In the genomic region with DNA sequence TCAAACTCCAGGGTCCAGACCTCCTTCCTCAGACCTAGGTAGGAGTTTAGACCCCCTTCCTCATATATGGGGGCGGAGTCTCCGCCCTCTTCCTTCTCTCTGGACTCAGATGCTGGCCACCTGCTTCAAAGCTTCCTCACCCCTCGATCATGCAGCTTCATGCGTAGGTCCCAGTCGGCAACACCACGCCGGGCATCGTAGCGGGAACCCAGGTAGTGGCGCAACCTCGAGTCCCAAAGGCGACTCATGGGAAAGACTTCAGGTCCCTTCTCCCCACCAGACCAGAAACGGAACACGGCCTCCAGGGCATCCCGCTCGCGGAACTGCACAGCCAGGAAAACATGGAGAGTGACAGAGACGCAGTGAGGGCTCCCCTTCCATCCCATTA, we compare ENCODE assay signal across 8 mouse cellular contexts. TPM values are rescaled to one million over a fixed set of nuclear protein-coding genes. Genes with fewer than 3 reads are reported as not detected.
DNase-seq lines count a peak whose midpoint lies in the region; ATAC-seq and TF ChIP-seq lines count a peak whose summit lies in the region.

No protein-coding gene starts in this region.

- H3K36me3 ChIP-seq in heart, embryonic 12.5 days: no peaks in the 10 kb centered on the region
- H3K36me3 ChIP-seq in heart, adult 2 months (ENCODE audit: control insufficient read depth, insufficient read depth, low read length): no peaks in the 10 kb centered on the region
- no peaks in the 10 kb centered on the region for H3K36me3 ChIP-seq in hindbrain, embryonic 15.5 days
- no peaks in the 10 kb centered on the region for H3K36me3 ChIP-seq in midbrain, embryonic 12.5 days

- peak overlapping the region; percentile 69 for H3K4me2 ChIP-seq in heart, embryonic 12.5 days
- H3K4me2 ChIP-seq in hindbrain, embryonic 15.5 days: peak overlapping the region; percentile 72
- peak overlapping the region; percentile 54 for H3K4me2 ChIP-seq in midbrain, embryonic 12.5 days (replicated peaks)

- 49% methylated on average over 18 of the region's 18 CpGs for WGBS in heart, embryonic 12.5 days
- 55% methylated on average over 18 of the region's 18 CpGs for WGBS in heart, adult 2 months
- 51% methylated on average over 18 of the region's 18 CpGs for WGBS in bone marrow, adult 2 months
- 44% methylated on average over 18 of the region's 18 CpGs for WGBS in hindbrain, embryonic 15.5 days
- WGBS in midbrain, embryonic 12.5 days: 46% methylated on average over 18 of the region's 18 CpGs

- no peak for DNase-seq in heart, adult 2 months
- no peak for DNase-seq in right cerebral cortex, postnatal 14 days
- no peak for DNase-seq in kidney, postnatal 36 days
- DNase-seq in c-Kit-positive CD71-positive TER-119-positive erythroid progenitor cells, embryonic 14.5 days (ENCODE audit: low spot score): no peak

- ATAC-seq in heart, embryonic 12.5 days (ENCODE audit: insufficient number of reproducible peaks, low FRiP score): no peak
- 0 out of 2 replicates have a peak, but pooled peaks have one; percentile 1 for ATAC-seq in hindbrain, embryonic 15.5 days (ENCODE audit: low FRiP score, low read depth)
- 0 out of 2 replicates have a peak, but pooled peaks have one; percentile 13 for ATAC-seq in midbrain, embryonic 12.5 days (ENCODE audit: low FRiP score, low read depth)

- peaks cover 33% of the 10 kb centered on the region for H3K4me1 ChIP-seq in heart, embryonic 12.5 days (replicated peaks)
- H3K4me1 ChIP-seq in heart, adult 2 months (ENCODE audit: control insufficient read depth, insufficient read depth, low read length): peaks cover 2% of the 10 kb centered on the region; the same call in 1 of the 2 replicates
- no peaks in the 10 kb centered on the region; the same call in 1 of the 2 replicates for H3K4me1 ChIP-seq in bone marrow, adult 2 months (ENCODE audit: control insufficient read depth, insufficient read depth, low read length)
- H3K4me1 ChIP-seq in hindbrain, embryonic 15.5 days (replicated peaks): peaks cover 18% of the 10 kb centered on the region
- H3K4me1 ChIP-seq in midbrain, embryonic 12.5 days: peaks cover 24% of the 10 kb centered on the region

- no peak overlapping the region for H3K27ac ChIP-seq in heart, embryonic 12.5 days (ENCODE audit: poor library complexity, severe bottlenecking)
- H3K27ac ChIP-seq in heart, adult 2 months: no peak overlapping the region
- H3K27ac ChIP-seq in bone marrow, adult 2 months (ENCODE audit: control insufficient read depth, insufficient read depth, low read depth, low read length, poor library complexity): no peak overlapping the region
- H3K27ac ChIP-seq in hindbrain, embryonic 15.5 days (replicated peaks): no peak overlapping the region
- no peak overlapping the region for H3K27ac ChIP-seq in midbrain, embryonic 12.5 days (replicated peaks)

- H3K9me3 ChIP-seq in heart, embryonic 12.5 days (replicated peaks): no peaks in the 10 kb centered on the region
- H3K9me3 ChIP-seq in hindbrain, embryonic 15.5 days: no peaks in the 10 kb centered on the region
- no peaks in the 10 kb centered on the region for H3K9me3 ChIP-seq in midbrain, embryonic 12.5 days

- TF ChIP-seq POLR2A in heart, adult 2 months (IDR thresholded peaks at IDR 0.05; ENCODE audit: insufficient read depth, low read depth, low read length): no peak
- no peak for TF ChIP-seq POLR2A in bone marrow, adult 2 months (IDR thresholded peaks at IDR 0.05; ENCODE audit: borderline replicate concordance, control insufficient read depth, low read depth, low read length)

- no peak for TF ChIP-seq EP300 in heart, adult 2 months (IDR thresholded peaks at IDR 0.05; ENCODE audit: insufficient read depth, low read depth, low read length)

- 0 out of 2 replicates have a peak overlapping the region, but pooled peaks have one; percentile 38 for H3K4me3 ChIP-seq in heart, embryonic 12.5 days
- no peak overlapping the region for H3K4me3 ChIP-seq in heart, adult 2 months
- H3K4me3 ChIP-seq in bone marrow, adult 2 months (replicated peaks; ENCODE audit: control insufficient read depth, low read depth, low read length): peak overlapping the region; percentile 17
- H3K4me3 ChIP-seq in hindbrain, embryonic 15.5 days: peak overlapping the region; percentile 37
- no peak overlapping the region for H3K4me3 ChIP-seq in midbrain, embryonic 12.5 days

- intact Hi-C loops in heart, adult 2 months (cut with DNase I): no loop called here

- H3K9ac ChIP-seq in heart, embryonic 12.5 days: no peak overlapping the region
- H3K9ac ChIP-seq in heart, adult 2 months (ENCODE audit: low read depth, low read length): no peak overlapping the region
- no peak overlapping the region for H3K9ac ChIP-seq in hindbrain, embryonic 15.5 days
- H3K9ac ChIP-seq in midbrain, embryonic 12.5 days (replicated peaks): no peak overlapping the region

- H3K79me2 ChIP-seq in heart, adult 2 months (replicated peaks; ENCODE audit: control insufficient read depth, insufficient read depth, low read length): no peaks in the 10 kb centered on the region

- no peak for TF ChIP-seq CTCF in heart, adult 2 months (IDR thresholded peaks at IDR 0.05)
- TF ChIP-seq CTCF in bone marrow, adult 2 months (IDR thresholded peaks at IDR 0.05; ENCODE audit: control insufficient read depth, insufficient read depth, low read length): no peak

- H3K27me3 ChIP-seq in heart, embryonic 12.5 days (replicated peaks): peaks cover 30% of the 10 kb centered on the region
- H3K27me3 ChIP-seq in heart, adult 2 months (ENCODE audit: control insufficient read depth, insufficient read depth, low read length): no peaks in the 10 kb centered on the region
- peaks cover 10% of the 10 kb centered on the region; the same call in 1 of the 2 replicates for H3K27me3 ChIP-seq in hindbrain, embryonic 15.5 days
- peaks cover 27% of the 10 kb centered on the region for H3K27me3 ChIP-seq in midbrain, embryonic 12.5 days

RNA-seq across cellular contexts. Expression of a gene that starts 3.3 kb away (rescaled TPM):
- polyA plus RNA-seq in heart, embryonic 12.5 days (2016; fragmentation: Nextera tagmentation; extraction: Ambion mirVana): 1,739 and 1,749 TPM in 2 replicates
- over 10,000 TPM in 1 of 2 experiments, 1,000 to 10,000 TPM in 1; 9,834 to 11,008 TPM for total RNA-seq in heart, adult 2 months (2021)
- polyA plus RNA-seq in heart, adult 2 months (2012; rRNA removed): 13,898 and 21,553 TPM in 2 replicates
- 4.9 and 25.9 TPM in 2 replicates for polyA plus RNA-seq in bone marrow, adult 2 months (2011; ENCODE audit: insufficient read depth, insufficient read length, low replicate concordance, missing spikeins)
- polyA plus RNA-seq in hindbrain, embryonic 15.5 days (2015; fragmentation: Nextera tagmentation; extraction: Ambion mirVana): 2.1 TPM in 2 replicates
- polyA plus RNA-seq in midbrain, embryonic 12.5 days (2016; fragmentation: Nextera tagmentation; extraction: Ambion mirVana): 1.9 and 3.3 TPM in 2 replicates

RNA-seq across cellular contexts. Expression of a gene that starts 5.0 kb away (rescaled TPM):
- 0.54 and 0.83 TPM in 2 replicates for polyA plus RNA-seq in heart, embryonic 12.5 days (2016; fragmentation: Nextera tagmentation; extraction: Ambion mirVana)
- 1 to 10 TPM; 2.3 to 2.7 TPM for total RNA-seq in heart, adult 2 months (2021)
- polyA plus RNA-seq in heart, adult 2 months (2012; rRNA removed): 12.4 and 13.2 TPM in 2 replicates
- 1.2 and 2.2 TPM in 2 replicates for polyA plus RNA-seq in bone marrow, adult 2 months (2011; ENCODE audit: insufficient read depth, insufficient read length, low replicate concordance, missing spikeins)
- polyA plus RNA-seq in hindbrain, embryonic 15.5 days (2015; fragmentation: Nextera tagmentation; extraction: Ambion mirVana): 2.8 and 3.6 TPM in 2 replicates
- 1.9 and 2.1 TPM in 2 replicates for polyA plus RNA-seq in midbrain, embryonic 12.5 days (2016; fragmentation: Nextera tagmentation; extraction: Ambion mirVana)

RNA-seq across cellular contexts. Expression of a gene that starts 11.1 kb away (rescaled TPM):
- polyA plus RNA-seq in heart, embryonic 12.5 days (2016; fragmentation: Nextera tagmentation; extraction: Ambion mirVana): 543 and 550 TPM in 2 replicates
- total RNA-seq in heart, adult 2 months (2021): 10 to 100 TPM; 15.6 to 19.7 TPM
- 9.2 and 12.1 TPM in 2 replicates for polyA plus RNA-seq in heart, adult 2 months (2012; rRNA removed)
- 7.4 and 30.5 TPM in 2 replicates for polyA plus RNA-seq in bone marrow, adult 2 months (2011; ENCODE audit: insufficient read depth, insufficient read length, low replicate concordance, missing spikeins)
- 4.0 and 4.6 TPM in 2 replicates for polyA plus RNA-seq in hindbrain, embryonic 15.5 days (2015; fragmentation: Nextera tagmentation; extraction: Ambion mirVana)
- 10.9 and 11.1 TPM in 2 replicates for polyA plus RNA-seq in midbrain, embryonic 12.5 days (2016; fragmentation: Nextera tagmentation; extraction: Ambion mirVana)

RNA-seq across cellular contexts. Expression of a gene that starts 20.0 kb away (rescaled TPM):
- 1.4 and 1.6 TPM in 2 replicates for polyA plus RNA-seq in heart, embryonic 12.5 days (2016; fragmentation: Nextera tagmentation; extraction: Ambion mirVana)
- total RNA-seq in heart, adult 2 months (2021): under 1 TPM; 0.39 to 0.86 TPM
- 0.79 and 2.4 TPM in 2 replicates for polyA plus RNA-seq in heart, adult 2 months (2012; rRNA removed)
- 0.74 TPM in 1 of 2 replicates, not detected in the other for polyA plus RNA-seq in bone marrow, adult 2 months (2011; ENCODE audit: insufficient read depth, insufficient read length, low replicate concordance, missing spikeins)
- 99.6 and 117 TPM in 2 replicates for polyA plus RNA-seq in hindbrain, embryonic 15.5 days (2015; fragmentation: Nextera tagmentation; extraction: Ambion mirVana)
- 30.9 and 33.8 TPM in 2 replicates for polyA plus RNA-seq in midbrain, embryonic 12.5 days (2016; fragmentation: Nextera tagmentation; extraction: Ambion mirVana)

RNA-seq across cellular contexts. Expression of a gene that starts 25.8 kb away (rescaled TPM):
- 50.2 and 53.9 TPM in 2 replicates for polyA plus RNA-seq in heart, embryonic 12.5 days (2016; fragmentation: Nextera tagmentation; extraction: Ambion mirVana)
- total RNA-seq in heart, adult 2 months (2021): 10 to 100 TPM; 62.4 to 67.1 TPM
- 47.0 and 53.2 TPM in 2 replicates for polyA plus RNA-seq in heart, adult 2 months (2012; rRNA removed)
- 163 and 340 TPM in 2 replicates for polyA plus RNA-seq in bone marrow, adult 2 months (2011; ENCODE audit: insufficient read depth, insufficient read length, low replicate concordance, missing spikeins)
- 49.3 and 49.9 TPM in 2 replicates for polyA plus RNA-seq in hindbrain, embryonic 15.5 days (2015; fragmentation: Nextera tagmentation; extraction: Ambion mirVana)
- 61.2 and 67.3 TPM in 2 replicates for polyA plus RNA-seq in midbrain, embryonic 12.5 days (2016; fragmentation: Nextera tagmentation; extraction: Ambion mirVana)

Comparison
In these comparisons a context has a peak if more than half of its experiments do, and no peak if none do; other contexts are left out.
1. H3K4me3 ChIP-seq: peak in heart, embryonic 12.5 days (single experiment), bone marrow, adult 2 months (single experiment) and hindbrain, embryonic 15.5 days (single experiment); none in heart, adult 2 months (single experiment) and midbrain, embryonic 12.5 days (single experiment).
2. RNA of a gene that starts 11.1 kb away (polyA plus RNA-seq): 543 to 550 TPM in heart, embryonic 12.5 days; 7.4 to 30.5 TPM in bone marrow, adult 2 months, 10.9 to 11.1 TPM in midbrain, embryonic 12.5 days, 9.2 to 12.1 TPM in heart, adult 2 months and 4.0 to 4.6 TPM in hindbrain, embryonic 15.5 days; every median in the first group is over 10 times any median in the second.
3. RNA of a gene that starts 3.3 kb away (polyA plus RNA-seq): 13,898 to 21,553 TPM in heart, adult 2 months and 1,739 to 1,749 TPM in heart, embryonic 12.5 days; 4.9 to 25.9 TPM in bone marrow, adult 2 months, 1.9 to 3.3 TPM in midbrain, embryonic 12.5 days and 2.1 TPM in hindbrain, embryonic 15.5 days; every median in the first group is over 10 times any median in the second.
4. Peak in every context shown above with its lines, with median percentiles within 50 percentile points of each other: H3K4me2 ChIP-seq.